Mouse (Mus musculus) liver, embryonic 14.5 days (tissue): ENCODE measurements around the gene Wee1. TPM values are rescaled to one million over a fixed set of nuclear protein-coding genes. Genes with fewer than 3 reads are reported as not detected.
"Not testable (repeated sequence)": the region's sequence is repeated elsewhere in the genome, so short reads cannot be mapped to it uniquely, and the experiment has no call there.

Experiments
- ATAC-seq: fragments of 200-750 bp; cut with Nextera tagmentation; 2 replicates; pipeline ENCODE4 v1.8.0; 2017; ENCODE audit warnings: moderate number of reproducible peaks, mild to moderate bottlenecking, moderate library complexity; ENCODE audit not compliant: insufficient read depth
- DNase-seq, 3 experiments: peaks; one replicate each; pipeline ENCODE4 v3.0.0-alpha.2; 2012 to 2013; ENCODE audit warnings: low read depth in 3 of 3, low spot score in 3 of 3
- H3K27ac ChIP-seq: fragments of 300-500 bp; sonication (generic); 2 replicates; pipeline ENCODE4 v1.5.1; 2014; ENCODE audit warnings: moderate library complexity, mild to moderate bottlenecking, control low read depth, inconsistent platforms
- H3K27me3 ChIP-seq: fragments of 300-500 bp; sonication (generic); 2 replicates; pipeline ENCODE4 v1.6.1; 2014; ENCODE audit warnings: mild to moderate bottlenecking, low read length, moderate library complexity; ENCODE audit not compliant: control insufficient read depth, insufficient read depth
- H3K36me3 ChIP-seq: fragments of 300-500 bp; sonication (generic); replicated peaks from 2 replicates; pipeline ENCODE4 v1.6.1; 2014; ENCODE audit warnings: low read depth; ENCODE audit not compliant: control insufficient read depth, insufficient read depth
- H3K4me1 ChIP-seq, 2 experiments: fragments of 200-500 bp in 1 of 2; fragments of 300-500 bp in 1 of 2; sonication (generic) in 1 of 2; replicated peaks; 2 replicates each; pipeline ENCODE4 v1.6.1; 2012 to 2014; ENCODE audit warnings: antibody characterized with exemption in 1 of 2, inconsistent platforms in 1 of 2, low read length in 1 of 2; ENCODE audit not compliant: control insufficient read depth in 2 of 2, insufficient read depth in 2 of 2
- H3K4me2 ChIP-seq: fragments of 300-500 bp; sonication (generic); 2 replicates; pipeline ENCODE4 v1.6.1; 2014; ENCODE audit warnings: low read depth, mild to moderate bottlenecking, control low read depth, moderate library complexity
- H3K4me3 ChIP-seq, 2 experiments: fragments of 200-500 bp in 1 of 2; fragments of 300-500 bp in 1 of 2; sonication (generic) in 1 of 2; 2 replicates each; pipeline ENCODE4 v1.5.1; 2012 to 2014; ENCODE audit warnings: low read depth in 2 of 2, low read length in 2 of 2, mild to moderate bottlenecking in 2 of 2, control low read depth in 1 of 2, inconsistent platforms in 1 of 2, moderate library complexity in 1 of 2; ENCODE audit not compliant: insufficient read depth in 1 of 2
- H3K9ac ChIP-seq: fragments of 300-500 bp; sonication (generic); replicated peaks from 2 replicates; pipeline ENCODE4 v1.6.1; 2014; ENCODE audit warnings: mild to moderate bottlenecking, control low read depth, moderate library complexity
- H3K9me3 ChIP-seq: fragments of 300-500 bp; sonication (generic); 2 replicates; pipeline ENCODE4 v1.6.1; 2016; ENCODE audit warnings: low read length, mixed read lengths; ENCODE audit not compliant: control insufficient read depth
- CTCF ChIP-seq: IDR thresholded peaks from 2 replicates; pipeline ENCODE4 v1.5.1; 2016; ENCODE audit warnings: antibody characterized with exemption, low read depth, control low read depth
- EP300 ChIP-seq: IDR thresholded peaks from 2 replicates; pipeline ENCODE4 v1.6.1; 2016; ENCODE audit warnings: antibody characterized with exemption, low read depth
- WGBS: fragments of 180-500 bp; shearing (Covaris S2); extraction: QIAGEN DNeasy Blood & Tissue Kit; methylation state at CpG from one replicate; pipeline ENCODE4 v1.1.7; 2014; ENCODE audit not compliant: insufficient replicate concordance; 5-methylcytosine and 5-hydroxymethylcytosine counted together
- polyA plus RNA-seq, 2 experiments: library from polyadenylated mRNA; depleted of rRNA in 1 of 2; stranded (reverse) in 1 of 2; unstranded in 1 of 2; fragments of >200 nt; fragmentation: Nextera tagmentation in 1 of 2; extraction: Ambion mirVana in 1 of 2; gene quantifications; 2 replicates each; pipeline versions ENCODE4 v1.2.1 to v1.2.3; 2012 to 2014

Gene Wee1
- polyA plus RNA-seq, 2 experiments: 8.1 to 8.8 TPM

GRCm38 (mm10) chr7:110157261-110157910, 35.5 kb downstream of the Wee1 start:
- no peak overlapping the region for H3K9ac ChIP-seq
- H3K4me2 ChIP-seq: peak overlapping the region; percentile 23; the same call in 1 of the 2 replicates
- no peak for TF ChIP-seq EP300
- no peak for TF ChIP-seq CTCF
- H3K4me1 ChIP-seq: peaks cover 3 to 17% of the 10 kb centered on the region in 2 experiments; a peak in 3 of 4 replicates
- 16% methylated on average over 7 of the region's 7 CpGs for WGBS
- no peaks in the 10 kb centered on the region for H3K27me3 ChIP-seq
- H3K36me3 ChIP-seq: no peaks in the 10 kb centered on the region
- DNase-seq: no peak
- H3K27ac ChIP-seq: no peak overlapping the region
- no peaks in the 10 kb centered on the region for H3K9me3 ChIP-seq
- H3K4me3 ChIP-seq: no peak overlapping the region
- ATAC-seq: peak; percentile 32; the same call in 1 of the 2 replicates

- Histone ChIP-seq H3K27ac (no peak overlapping the region), H3K36me3 (no peaks in the 10 kb centered on the region), H3K4me1 (peaks cover 3 to 17% of the 10 kb centered on the region in 2 experiments; a peak in 3 of 4 replicates), H3K27me3 (no peaks in the 10 kb centered on the region), H3K9me3 (no peaks in the 10 kb centered on the region), H3K9ac (no peak overlapping the region), H3K4me3 (no peak overlapping the region), H3K4me2 (no peak overlapping the region)
- TF ChIP-seq CTCF: no peak
- TF ChIP-seq EP300: no peak
- WGBS: 58% methylated on average over 3 of the region's 3 CpGs
- DNase-seq: no peak
- ATAC-seq: no peak
Observed at GRCm38 (mm10) chr7:110158073-110158472, 36.2 kb downstream of the Wee1 start.

GRCm38 (mm10) chr7:110160109-110160508, 38.3 kb downstream of the Wee1 start:
- H3K36me3 ChIP-seq, H3K4me3 ChIP-seq, DNase-seq, H3K4me2 ChIP-seq, H3K9ac ChIP-seq, ATAC-seq, H3K27me3 ChIP-seq, H3K9me3 ChIP-seq, H3K27ac ChIP-seq: not testable (repeated sequence)
- peaks cover 4 to 23% of the 10 kb centered on the region in 2 experiments; a peak in 3 of 4 replicates for H3K4me1 ChIP-seq

GRCm38 (mm10) chr7:110160601-110161000, 38.8 kb downstream of the Wee1 start:
- DNase-seq (no peak), ATAC-seq (no peak)
- H3K4me3 ChIP-seq: no peak overlapping the region
- H3K4me1 ChIP-seq: peaks cover 5 to 24% of the 10 kb centered on the region in 2 experiments; a peak in 3 of 4 replicates
- no peak overlapping the region for H3K4me2 ChIP-seq
- no peak overlapping the region for H3K9ac ChIP-seq
- H3K27me3 ChIP-seq: no peaks in the 10 kb centered on the region
- H3K36me3 ChIP-seq: no peaks in the 10 kb centered on the region
- no peak overlapping the region for H3K27ac ChIP-seq
- TF ChIP-seq EP300: no peak
- TF ChIP-seq CTCF: no peak
- no peaks in the 10 kb centered on the region for H3K9me3 ChIP-seq

GRCm38 (mm10) chr7:110163024-110163423, 41.2 kb downstream of the Wee1 start:
- no peak overlapping the region for H3K27ac ChIP-seq
- H3K4me1 ChIP-seq: peaks cover 2 to 7% of the 10 kb centered on the region in 2 experiments; a peak in 3 of 4 replicates
- no peak overlapping the region for H3K4me3 ChIP-seq
- no peaks in the 10 kb centered on the region for H3K27me3 ChIP-seq
- ATAC-seq (no peak), DNase-seq (no peak)
- TF ChIP-seq EP300: no peak
- 0 out of 2 replicates have a peak, but pooled peaks have one; percentile 26 for TF ChIP-seq CTCF
- 79% methylated on average over 6 of the region's 6 CpGs for WGBS
- no peak overlapping the region for H3K4me2 ChIP-seq
- no peak overlapping the region for H3K9ac ChIP-seq
- no peaks in the 10 kb centered on the region for H3K9me3 ChIP-seq
- no peaks in the 10 kb centered on the region for H3K36me3 ChIP-seq
